Mouse (Mus musculus) right cerebral cortex, adult 18-20 months (tissue): ENCODE results near the gene Clic5.

ENCODE experiments used
- DNase-seq: peaks from one replicate; pipeline ENCODE4 v3.0.0; 2022; ENCODE audit warnings: mixed read lengths

Gene Clic5

DNA sequence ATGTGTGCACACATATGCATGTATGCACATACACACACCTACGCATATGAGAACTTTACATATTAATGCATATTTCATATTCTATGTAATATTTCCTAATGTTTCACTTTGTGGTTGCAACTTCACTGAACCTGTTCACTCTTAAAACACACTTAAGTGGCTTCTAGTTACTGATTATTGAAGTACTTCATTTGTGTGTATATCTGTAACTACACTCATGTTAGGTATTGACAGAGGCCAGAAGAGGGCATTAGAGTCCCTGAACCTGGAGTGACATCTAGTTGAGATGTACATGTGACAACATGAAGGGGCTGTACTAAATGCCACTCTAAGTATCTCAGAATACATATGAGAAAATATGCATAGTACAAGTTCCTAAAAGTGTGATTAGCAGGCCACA, 99.9 kb downstream of the Clic5 start:
- DNase-seq, result no peak

DNA sequence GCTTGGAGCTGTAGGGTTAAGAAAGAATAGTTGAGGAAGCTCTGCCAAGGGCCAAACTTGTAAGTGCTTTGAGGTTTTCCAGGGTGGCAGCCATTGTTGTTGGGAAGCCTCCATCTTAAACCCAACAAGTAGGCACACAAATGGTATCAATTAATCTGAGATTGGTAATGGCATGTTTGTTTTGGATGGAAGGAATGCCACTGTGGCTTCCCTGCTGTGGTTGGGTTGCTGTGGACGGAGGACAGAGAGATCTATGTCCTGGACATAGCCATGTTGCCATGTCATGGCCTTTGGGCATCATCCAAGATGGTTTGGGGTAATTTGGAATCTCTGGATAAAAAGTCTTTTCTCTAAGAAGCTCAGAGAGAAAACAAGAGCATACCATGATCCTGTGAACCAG, 108.8 kb downstream of the Clic5 start:
- DNase-seq, result no peak

DNA sequence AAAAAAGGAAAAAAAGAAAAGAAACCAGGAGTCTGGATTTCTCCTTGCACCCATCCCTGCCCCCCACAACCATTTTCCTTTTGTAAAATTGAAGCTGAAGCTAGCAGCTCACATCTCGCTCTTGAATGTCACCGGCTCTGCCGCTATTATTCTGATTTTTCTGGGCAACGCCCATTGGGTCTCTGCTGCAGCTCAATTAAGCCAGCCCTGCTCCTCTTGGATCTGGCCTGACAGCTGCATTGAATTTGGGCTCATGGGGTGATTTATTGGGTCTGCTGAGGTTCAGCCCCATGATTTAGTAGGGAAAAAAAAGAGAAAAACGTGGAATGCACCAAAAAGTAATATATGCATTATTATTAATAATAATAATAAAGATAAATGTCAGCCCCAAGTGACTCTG, 111.9 kb downstream of the Clic5 start:
- no peak for DNase-seq

DNA sequence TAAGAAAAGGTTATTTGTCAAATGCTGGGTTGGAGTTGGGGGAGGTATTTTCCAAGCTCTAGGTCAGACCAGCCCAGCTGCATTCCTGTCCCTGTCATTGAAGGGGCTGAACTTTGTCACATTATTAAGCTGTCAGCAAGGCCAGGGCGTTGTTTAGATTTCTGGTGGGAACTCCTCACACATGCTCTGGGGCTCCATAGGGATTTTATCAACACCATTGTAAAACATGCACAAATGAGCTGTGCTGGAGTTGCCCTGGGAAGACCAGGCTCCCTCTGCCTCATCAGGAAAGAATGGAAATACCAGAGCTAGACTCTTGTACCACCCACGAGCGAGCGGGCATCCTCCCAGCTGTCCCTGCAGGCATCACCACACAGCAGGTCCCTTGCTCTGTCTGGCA, 112.3 kb downstream of the Clic5 start:
- DNase-seq, result no peak

DNA sequence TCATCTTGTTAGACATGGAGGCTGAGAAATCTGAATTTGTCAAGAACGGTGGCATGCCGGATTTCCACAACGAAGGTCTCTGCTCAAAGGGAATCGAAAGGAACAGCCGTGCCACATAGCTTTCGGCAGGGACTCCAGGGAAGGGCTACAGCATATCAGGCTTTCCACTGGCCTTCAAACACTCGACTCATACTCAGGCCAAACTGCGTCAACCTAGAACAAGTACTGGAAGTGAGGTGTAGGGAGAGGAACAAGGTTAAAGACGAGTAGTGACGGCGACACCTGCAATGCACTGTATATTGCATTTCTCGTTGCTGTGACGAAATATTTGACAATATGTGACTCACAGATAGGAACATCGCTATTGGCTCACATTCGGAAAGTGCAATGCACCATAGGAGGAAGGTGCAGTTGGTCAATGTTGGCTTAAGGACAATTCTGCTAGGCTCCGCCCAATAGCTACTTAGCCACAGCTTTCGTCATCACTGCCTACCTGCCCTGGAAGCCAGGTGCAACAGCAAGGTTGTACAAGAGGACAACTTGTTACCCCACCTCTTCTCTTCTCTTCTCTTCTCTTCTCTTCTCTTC, 112.9 kb downstream of the Clic5 start:
- DNase-seq, result no peak

DNA sequence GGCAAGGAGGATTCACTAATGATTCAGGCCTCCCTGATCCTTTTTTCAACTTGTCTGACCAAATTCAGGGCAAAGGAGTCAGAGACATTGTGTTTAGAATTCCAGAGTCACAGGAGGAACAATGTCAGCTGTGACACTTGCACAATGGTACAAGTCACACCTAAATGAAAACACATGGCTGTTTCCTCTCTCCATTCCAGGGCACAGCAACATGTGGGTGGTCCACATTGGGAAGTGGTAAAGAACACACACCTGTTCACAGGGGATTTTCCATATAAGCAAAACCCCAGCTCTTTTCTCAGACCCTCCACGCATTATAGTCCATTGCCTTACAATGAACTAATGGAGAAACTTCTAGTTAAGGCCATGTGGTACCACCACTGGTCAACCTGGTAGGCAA, 115.7 kb downstream of the Clic5 start:
- DNase-seq, result no peak

DNA sequence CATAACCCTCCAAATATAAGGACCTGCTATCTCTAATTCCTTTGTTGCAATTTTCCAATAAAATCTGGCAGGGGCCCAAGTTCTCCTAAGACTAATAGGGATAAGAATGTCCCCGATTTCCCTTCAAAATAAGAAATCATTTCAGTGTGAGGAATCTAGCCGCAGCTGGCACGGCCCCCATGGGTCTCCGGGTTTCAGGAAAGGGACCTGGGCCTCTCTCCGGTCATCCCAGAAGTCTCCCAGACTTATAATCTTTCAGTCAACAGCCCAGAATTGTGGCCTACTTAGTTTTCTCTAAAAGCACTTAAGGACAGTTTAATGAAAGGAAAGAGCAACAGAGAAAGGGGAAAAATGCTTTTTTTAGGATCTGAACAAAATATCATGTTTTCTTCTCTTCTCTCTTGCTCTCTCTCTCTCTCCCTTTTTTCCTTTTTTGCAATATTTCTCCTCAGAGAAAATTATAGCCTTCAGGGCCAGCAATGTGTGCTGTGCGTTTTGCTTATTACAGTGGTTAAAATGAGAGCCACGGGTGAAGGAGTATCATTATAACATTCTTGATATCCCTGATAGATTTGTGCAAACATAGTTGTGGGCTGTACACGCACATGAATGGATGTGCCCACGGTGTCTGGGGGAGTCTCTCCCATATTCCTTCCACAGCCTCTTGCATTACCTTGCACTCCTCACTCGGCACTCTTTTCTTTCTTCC, 121.7 kb downstream of the Clic5 start:
- DNase-seq, result no peak

DNA sequence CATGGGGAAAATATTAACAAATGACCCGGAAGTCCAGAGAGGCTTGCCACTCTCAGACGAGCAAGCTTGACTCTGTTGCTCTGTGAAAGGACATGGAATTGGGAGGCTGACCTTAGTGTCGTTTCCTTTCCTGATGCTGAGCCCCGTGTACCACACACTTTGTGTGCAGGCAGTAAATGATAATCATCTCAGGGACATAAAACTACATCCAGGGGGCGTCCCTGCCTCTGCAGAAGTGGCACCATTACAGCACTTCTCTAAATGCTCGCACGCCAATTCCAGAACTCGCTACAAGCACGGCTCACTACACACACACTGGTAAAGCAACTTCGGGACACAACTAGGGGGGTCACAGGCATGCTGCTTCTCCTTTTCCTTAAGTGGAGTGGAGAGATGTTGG, 136.9 kb downstream of the Clic5 start:
- DNase-seq, result no peak

DNA sequence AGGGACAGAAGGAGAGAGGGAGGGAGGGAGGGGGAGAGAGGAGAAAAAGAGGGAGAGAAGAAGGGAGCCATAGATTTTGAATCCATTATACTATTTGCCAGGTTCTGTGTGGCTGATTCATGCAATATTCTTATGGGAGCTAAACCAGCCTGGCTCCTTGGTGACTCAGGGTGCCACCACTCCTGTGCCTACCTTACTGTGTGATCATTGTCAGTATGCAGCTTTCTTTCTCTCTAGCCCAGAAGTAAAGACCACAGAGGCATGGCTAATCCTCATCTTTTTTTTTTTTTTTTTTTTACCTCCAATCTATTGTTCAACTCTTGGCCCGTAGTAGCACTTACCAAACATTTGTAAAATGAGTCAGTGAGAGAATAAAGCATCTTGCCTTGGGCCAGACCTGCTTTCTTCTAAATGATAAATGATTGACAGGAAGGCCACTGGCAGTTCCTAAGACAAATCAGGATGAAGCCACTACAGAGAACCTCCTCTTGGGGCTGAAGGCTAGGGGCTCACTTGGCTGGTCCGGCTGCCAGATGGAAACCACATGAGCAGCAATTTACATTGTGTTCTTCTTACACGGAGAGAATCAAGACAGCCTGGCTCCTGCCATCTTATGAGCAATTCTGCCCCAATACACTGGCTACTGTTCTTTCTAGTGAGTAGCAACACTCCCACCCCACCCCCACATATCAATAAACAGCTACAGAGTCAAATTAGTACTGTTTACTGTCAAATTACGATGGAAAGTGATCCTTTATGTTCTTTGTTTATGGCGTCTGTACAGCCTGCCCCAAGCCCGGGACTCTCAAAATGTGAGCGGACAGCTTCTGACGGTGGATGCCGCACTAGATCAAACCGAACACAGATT, 139.1 kb downstream of the Clic5 start:
- DNase-seq, result no peak

DNA sequence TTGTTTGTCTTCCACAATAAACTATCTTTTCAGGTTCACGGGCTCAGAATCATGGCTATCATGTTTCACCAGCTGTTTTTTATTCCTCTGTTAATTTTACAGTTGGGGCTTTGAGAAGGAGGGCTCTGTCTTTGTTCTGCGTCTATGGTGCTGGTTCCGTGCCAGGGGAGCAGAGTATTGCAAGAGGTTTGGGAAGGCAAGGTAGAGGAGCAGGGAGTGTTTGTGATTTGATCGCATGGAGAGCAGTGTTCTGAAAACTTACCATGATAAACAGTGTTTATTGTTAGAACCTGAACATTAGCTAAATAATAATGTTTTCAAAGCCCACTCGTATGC, 139.7 kb downstream of the Clic5 start:
- DNase-seq, result no peak
